Mouse (Mus musculus): ENCODE measurements around the gene Spata31d1b. TPM values are rescaled to one million over a fixed set of nuclear protein-coding genes. Genes with fewer than 3 reads are reported as not detected.

Gene Spata31d1b
- polyA plus RNA-seq, 1 experiment: 1.00 TPM

GRCm38 (mm10) chr13:59762791-59763190 lies 50.7 kb downstream of the Spata31d1b start:
- no peak for TF ChIP-seq CTCF (IDR thresholded peaks at IDR 0.05; ENCODE audit: borderline replicate concordance, control insufficient read depth, extremely low read depth, insufficient read depth, low read length, poor library complexity)
- no peak for TF ChIP-seq POLR2A (IDR thresholded peaks at IDR 0.05; ENCODE audit: control insufficient read depth, extremely low read depth, insufficient read depth, low read length, poor library complexity)
- Histone ChIP-seq H3K4me1 (replicated peaks; ENCODE audit: control insufficient read depth, insufficient read depth, low read length) (no peaks in the 10 kb centered on the region), H3K4me3 (ENCODE audit: control insufficient read depth, insufficient read depth, low read length) (no peak overlapping the region), H3K27me3 (ENCODE audit: control insufficient read depth, insufficient read depth, low read length) (no peaks in the 10 kb centered on the region), H3K27ac (ENCODE audit: control insufficient read depth, insufficient read depth, low read length) (no peak overlapping the region), H3K36me3 (ENCODE audit: control insufficient read depth, insufficient read depth, low read length) (peaks cover 7% of the 10 kb centered on the region)
- DNase-seq: no peak
- 95% methylated on average over 7 of the region's 7 CpGs for WGBS

- DNase-seq: no peak
- Histone ChIP-seq H3K27me3 (ENCODE audit: control insufficient read depth, insufficient read depth, low read length) (no peaks in the 10 kb centered on the region), H3K36me3 (ENCODE audit: control insufficient read depth, insufficient read depth, low read length) (no peaks in the 10 kb centered on the region), H3K4me1 (replicated peaks; ENCODE audit: control insufficient read depth, insufficient read depth, low read length) (peaks cover 12% of the 10 kb centered on the region), H3K27ac (ENCODE audit: control insufficient read depth, insufficient read depth, low read length) (no peak overlapping the region), H3K4me3 (ENCODE audit: control insufficient read depth, insufficient read depth, low read length) (no peak overlapping the region)
- WGBS: 85% methylated on average over 11 of the region's 11 CpGs
- TF ChIP-seq CTCF (IDR thresholded peaks at IDR 0.05; ENCODE audit: borderline replicate concordance, control insufficient read depth, extremely low read depth, insufficient read depth, low read length, poor library complexity) (no peak), POLR2A (IDR thresholded peaks at IDR 0.05; ENCODE audit: control insufficient read depth, extremely low read depth, insufficient read depth, low read length, poor library complexity) (no peak)
Measured at GRCm38 (mm10) chr13:59766786-59767515, 54.9 kb downstream of the Spata31d1b start.

- H3K36me3 ChIP-seq (ENCODE audit: control insufficient read depth, insufficient read depth, low read length): peaks cover 3% of the 10 kb centered on the region; the same call in 1 of the 2 replicates
- no peak overlapping the region for H3K27ac ChIP-seq (ENCODE audit: control insufficient read depth, insufficient read depth, low read length)
- no peak overlapping the region for H3K4me3 ChIP-seq (ENCODE audit: control insufficient read depth, insufficient read depth, low read length)
- peaks cover 12% of the 10 kb centered on the region for H3K4me1 ChIP-seq (replicated peaks; ENCODE audit: control insufficient read depth, insufficient read depth, low read length)
- TF ChIP-seq POLR2A (IDR thresholded peaks at IDR 0.05; ENCODE audit: control insufficient read depth, extremely low read depth, insufficient read depth, low read length, poor library complexity) (no peak), CTCF (IDR thresholded peaks at IDR 0.05; ENCODE audit: borderline replicate concordance, control insufficient read depth, extremely low read depth, insufficient read depth, low read length, poor library complexity) (no peak)
- no peak for DNase-seq
- no peaks in the 10 kb centered on the region for H3K27me3 ChIP-seq (ENCODE audit: control insufficient read depth, insufficient read depth, low read length)
- WGBS: 57% methylated on average over 13 of the region's 13 CpGs
Measured at GRCm38 (mm10) chr13:59768531-59768930, 56.4 kb downstream of the Spata31d1b start.

Other genes starting within 250 kb of the Spata31d1b start
- 9.9 and 13.5 TPM in 2 replicates for gene Agtpbp1, start 127.1 kb upstream of the Spata31d1b start, polyA plus RNA-seq (2012; rRNA removed)
- 44.5 and 54.3 TPM in 2 replicates for gene Naa35, start 127.0 kb upstream of the Spata31d1b start, polyA plus RNA-seq (2012; rRNA removed)
- 3.2 and 4.4 TPM in 2 replicates for gene Golm1, start 36.5 kb upstream of the Spata31d1b start, polyA plus RNA-seq (2012; rRNA removed)
- gene 4921517D22Rik, start 18.2 kb upstream of the Spata31d1b start, polyA plus RNA-seq (2012; rRNA removed): not detected in 2 replicates
- 0.03 and 0.08 TPM in 2 replicates for gene Spata31d1a, start 2.0 kb upstream of the Spata31d1b start, polyA plus RNA-seq (2012; rRNA removed)
- 0.05 TPM in 1 of 2 replicates, not detected in the other for gene Spata31d1d, start 19.5 kb downstream of the Spata31d1b start, polyA plus RNA-seq (2012; rRNA removed)
- 0.05 and 0.07 TPM in 2 replicates for gene 1700014D04Rik, start 34.5 kb downstream of the Spata31d1b start, polyA plus RNA-seq (2012; rRNA removed)
- gene Isca1, start 57.5 kb downstream of the Spata31d1b start, polyA plus RNA-seq (2012; rRNA removed): 56.7 and 80.3 TPM in 2 replicates
- not detected in 2 replicates for gene Gm49354, start 70.0 kb downstream of the Spata31d1b start, polyA plus RNA-seq (2012; rRNA removed)
- gene Tut7, start 110.9 kb downstream of the Spata31d1b start, polyA plus RNA-seq (2012; rRNA removed): 43.6 and 47.4 TPM in 2 replicates